Mouse (Mus musculus): Measurements from ENCODE around the gene Olfr263. TPM values are rescaled to one million over a fixed set of nuclear protein-coding genes. Genes with fewer than 3 reads are reported as not detected.

Gene Olfr263
- polyA plus RNA-seq, 1 experiment, result not detected

DNA sequence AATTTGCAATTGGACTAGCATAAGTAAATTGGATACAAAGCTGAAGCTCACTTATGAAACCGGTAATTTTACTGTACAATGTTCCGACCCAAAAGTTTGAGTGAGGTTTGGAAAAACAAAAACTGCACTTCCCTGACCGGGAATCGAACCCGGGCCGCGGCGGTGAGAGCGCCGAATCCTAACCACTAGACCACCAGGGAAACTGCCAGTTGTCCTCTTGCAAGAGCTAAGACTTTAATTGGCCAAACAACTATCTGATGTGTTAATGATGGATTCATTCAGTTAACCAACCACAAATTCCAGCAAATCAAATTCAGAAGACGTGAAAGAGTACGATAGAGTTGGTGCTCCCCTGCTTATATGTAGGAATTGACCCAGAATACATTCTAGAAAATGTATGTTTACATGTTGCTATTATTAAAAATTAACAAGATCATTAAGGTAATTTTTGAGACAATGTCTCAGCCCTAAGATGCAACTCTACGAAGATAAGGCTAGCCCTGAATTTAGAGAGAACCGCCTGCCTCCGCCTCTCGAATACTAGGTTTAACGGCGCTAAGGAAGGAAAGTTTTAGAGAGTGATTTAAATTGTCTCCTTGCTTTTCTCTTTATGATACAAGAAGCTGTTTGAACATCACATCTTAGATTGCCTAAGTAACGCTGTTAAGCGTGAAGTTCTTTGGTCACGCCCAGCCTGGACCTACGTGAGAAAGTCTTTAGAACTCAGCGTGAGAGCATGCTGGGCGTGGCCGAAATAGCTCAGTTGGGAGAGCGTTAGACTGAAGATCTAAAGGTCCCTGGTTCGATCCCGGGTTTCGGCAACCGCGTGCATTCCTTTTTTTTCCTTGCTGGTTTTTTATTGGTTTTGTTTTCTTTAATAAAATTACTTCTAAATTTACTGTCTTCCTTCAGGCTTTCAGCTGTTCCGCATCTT is 31.5 kb downstream of the Olfr263 start:
- peak; percentile 89 for DNase-seq
- no peaks in the 10 kb centered on the region; the same call in 1 of the 2 replicates for H3K27me3 ChIP-seq (ENCODE audit: control insufficient read depth, insufficient read depth, low read length)
- TF ChIP-seq POLR2A (IDR thresholded peaks at IDR 0.05; ENCODE audit: control insufficient read depth, extremely low read depth, insufficient read depth, low read length, poor library complexity), result no peak
- no peak for TF ChIP-seq CTCF (IDR thresholded peaks at IDR 0.05; ENCODE audit: borderline replicate concordance, control insufficient read depth, extremely low read depth, insufficient read depth, low read length, poor library complexity)
- H3K36me3 ChIP-seq (ENCODE audit: control insufficient read depth, insufficient read depth, low read length), result no peaks in the 10 kb centered on the region
- peaks cover 9% of the 10 kb centered on the region for H3K4me1 ChIP-seq (replicated peaks; ENCODE audit: control insufficient read depth, insufficient read depth, low read length)
- H3K4me3 ChIP-seq (ENCODE audit: control insufficient read depth, insufficient read depth, low read length), result no peak overlapping the region
- WGBS, result under 1% methylated on average over 32 of the region's 32 CpGs
- no peak overlapping the region for H3K27ac ChIP-seq (ENCODE audit: control insufficient read depth, insufficient read depth, low read length)

- no peaks in the 10 kb centered on the region; the same call in 1 of the 2 replicates for H3K27me3 ChIP-seq (ENCODE audit: control insufficient read depth, insufficient read depth, low read length)
- TF ChIP-seq CTCF (IDR thresholded peaks at IDR 0.05; ENCODE audit: borderline replicate concordance, control insufficient read depth, extremely low read depth, insufficient read depth, low read length, poor library complexity) (no peak), POLR2A (IDR thresholded peaks at IDR 0.05; ENCODE audit: control insufficient read depth, extremely low read depth, insufficient read depth, low read length, poor library complexity) (no peak)
- H3K4me3 ChIP-seq (ENCODE audit: control insufficient read depth, insufficient read depth, low read length), result no peak overlapping the region
- WGBS, result 32% methylated on average over 2 of the region's 2 CpGs
- H3K4me1 ChIP-seq (replicated peaks; ENCODE audit: control insufficient read depth, insufficient read depth, low read length), result peaks cover 9% of the 10 kb centered on the region
- H3K36me3 ChIP-seq (ENCODE audit: control insufficient read depth, insufficient read depth, low read length), result no peaks in the 10 kb centered on the region
- no peak overlapping the region for H3K27ac ChIP-seq (ENCODE audit: control insufficient read depth, insufficient read depth, low read length)
- DNase-seq, result no peak
Measured at GRCm38 (mm10) chr13:21161591-21161990, 32.2 kb downstream of the Olfr263 start.

DNA sequence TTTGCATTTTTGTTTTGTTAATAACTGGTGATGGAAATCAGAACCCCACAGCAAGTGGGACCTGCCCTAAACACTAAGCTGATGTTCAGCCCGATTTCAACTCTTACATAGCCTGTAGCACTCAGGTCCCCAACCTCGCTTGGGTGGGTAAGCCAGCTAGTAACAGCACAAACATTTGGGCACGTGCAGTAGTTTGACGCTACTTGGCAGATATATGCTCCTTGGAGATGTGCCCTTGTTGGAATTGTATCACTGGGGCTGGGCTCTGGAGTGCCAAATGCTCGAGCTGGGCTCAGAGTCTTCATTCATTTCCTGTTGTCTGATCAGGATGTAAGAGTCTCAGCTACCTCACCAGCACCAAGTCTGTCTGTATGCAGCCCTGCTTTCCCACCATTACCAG is 33.2 kb downstream of the Olfr263 start:
- Histone ChIP-seq H3K27me3 (ENCODE audit: control insufficient read depth, insufficient read depth, low read length) (no peaks in the 10 kb centered on the region; the same call in 1 of the 2 replicates), H3K36me3 (ENCODE audit: control insufficient read depth, insufficient read depth, low read length) (no peaks in the 10 kb centered on the region), H3K4me1 (replicated peaks; ENCODE audit: control insufficient read depth, insufficient read depth, low read length) (peaks cover 9% of the 10 kb centered on the region), H3K27ac (ENCODE audit: control insufficient read depth, insufficient read depth, low read length) (no peak overlapping the region), H3K4me3 (ENCODE audit: control insufficient read depth, insufficient read depth, low read length) (no peak overlapping the region)
- 81% methylated on average over 5 of the region's 5 CpGs for WGBS
- no peak for TF ChIP-seq POLR2A (IDR thresholded peaks at IDR 0.05; ENCODE audit: control insufficient read depth, extremely low read depth, insufficient read depth, low read length, poor library complexity)
- DNase-seq, result no peak

DNA sequence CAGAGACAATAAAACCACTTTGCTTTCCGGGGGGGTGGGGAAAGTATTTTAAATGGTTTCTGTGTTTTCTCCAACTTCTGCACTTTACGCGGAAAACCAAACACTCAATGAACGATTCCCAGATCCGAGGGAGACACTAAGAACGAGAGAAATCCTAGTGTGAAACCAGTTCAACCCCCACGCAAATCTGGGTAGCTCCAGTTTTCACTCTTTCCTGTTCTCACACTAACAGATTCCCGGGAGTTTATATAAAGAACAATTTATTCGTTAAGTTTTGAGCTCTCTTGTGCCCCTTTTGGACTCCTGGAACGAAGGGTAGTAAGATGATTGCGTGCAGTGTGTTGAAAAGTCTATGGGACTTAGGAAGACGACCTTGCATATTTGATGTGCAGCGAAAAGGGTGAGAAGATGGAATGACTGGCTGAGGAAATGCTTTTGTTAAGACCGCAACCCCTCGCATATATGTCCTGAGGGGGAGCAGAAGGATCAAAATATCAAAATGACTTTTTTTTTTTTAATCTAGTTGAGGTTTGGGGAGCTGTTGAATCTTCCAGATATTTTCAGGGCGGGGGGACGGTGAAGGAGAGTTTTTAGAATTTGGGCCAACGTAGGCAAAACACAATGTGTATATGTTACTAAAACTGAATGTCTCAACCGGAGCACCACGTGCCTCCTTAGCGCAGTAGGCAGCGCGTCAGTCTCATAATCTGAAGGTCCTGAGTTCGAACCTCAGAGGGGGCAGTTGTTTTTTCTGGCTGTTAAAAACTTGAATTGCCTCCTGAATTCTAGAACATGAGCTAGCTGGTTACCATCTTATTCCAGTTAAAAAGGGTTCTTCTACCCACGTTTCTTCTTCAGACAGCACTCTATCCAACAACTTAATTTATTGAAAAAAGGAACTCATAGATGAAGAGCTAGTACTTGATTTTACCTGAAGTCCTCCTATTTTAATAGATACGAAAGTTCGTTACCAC is 37.8 kb downstream of the Olfr263 start:
- TF ChIP-seq POLR2A (IDR thresholded peaks at IDR 0.05; ENCODE audit: control insufficient read depth, extremely low read depth, insufficient read depth, low read length, poor library complexity) (no peak), CTCF (IDR thresholded peaks at IDR 0.05; ENCODE audit: borderline replicate concordance, control insufficient read depth, extremely low read depth, insufficient read depth, low read length, poor library complexity) (no peak)
- Histone ChIP-seq H3K4me3 (ENCODE audit: control insufficient read depth, insufficient read depth, low read length) (no peak overlapping the region), H3K27ac (ENCODE audit: control insufficient read depth, insufficient read depth, low read length) (no peak overlapping the region), H3K27me3 (ENCODE audit: control insufficient read depth, insufficient read depth, low read length) (no peaks in the 10 kb centered on the region), H3K4me1 (replicated peaks; ENCODE audit: control insufficient read depth, insufficient read depth, low read length) (peaks cover 5% of the 10 kb centered on the region), H3K36me3 (ENCODE audit: control insufficient read depth, insufficient read depth, low read length) (no peaks in the 10 kb centered on the region)
- DNase-seq, result peak; percentile 85
- under 1% methylated on average over 27 of the region's 27 CpGs for WGBS

- DNase-seq, result peak; percentile 28
- TF ChIP-seq CTCF (IDR thresholded peaks at IDR 0.05; ENCODE audit: borderline replicate concordance, control insufficient read depth, extremely low read depth, insufficient read depth, low read length, poor library complexity) (no peak), POLR2A (IDR thresholded peaks at IDR 0.05; ENCODE audit: control insufficient read depth, extremely low read depth, insufficient read depth, low read length, poor library complexity) (no peak)
- Histone ChIP-seq H3K36me3 (ENCODE audit: control insufficient read depth, insufficient read depth, low read length) (no peaks in the 10 kb centered on the region), H3K27me3 (ENCODE audit: control insufficient read depth, insufficient read depth, low read length) (no peaks in the 10 kb centered on the region), H3K4me1 (replicated peaks; ENCODE audit: control insufficient read depth, insufficient read depth, low read length) (peaks cover 7% of the 10 kb centered on the region), H3K4me3 (ENCODE audit: control insufficient read depth, insufficient read depth, low read length) (no peak overlapping the region), H3K27ac (ENCODE audit: control insufficient read depth, insufficient read depth, low read length) (no peak overlapping the region)
- under 1% methylated on average over 8 of the region's 8 CpGs for WGBS
Measured at GRCm38 (mm10) chr13:21167910-21168300, 38.5 kb downstream of the Olfr263 start.

DNA sequence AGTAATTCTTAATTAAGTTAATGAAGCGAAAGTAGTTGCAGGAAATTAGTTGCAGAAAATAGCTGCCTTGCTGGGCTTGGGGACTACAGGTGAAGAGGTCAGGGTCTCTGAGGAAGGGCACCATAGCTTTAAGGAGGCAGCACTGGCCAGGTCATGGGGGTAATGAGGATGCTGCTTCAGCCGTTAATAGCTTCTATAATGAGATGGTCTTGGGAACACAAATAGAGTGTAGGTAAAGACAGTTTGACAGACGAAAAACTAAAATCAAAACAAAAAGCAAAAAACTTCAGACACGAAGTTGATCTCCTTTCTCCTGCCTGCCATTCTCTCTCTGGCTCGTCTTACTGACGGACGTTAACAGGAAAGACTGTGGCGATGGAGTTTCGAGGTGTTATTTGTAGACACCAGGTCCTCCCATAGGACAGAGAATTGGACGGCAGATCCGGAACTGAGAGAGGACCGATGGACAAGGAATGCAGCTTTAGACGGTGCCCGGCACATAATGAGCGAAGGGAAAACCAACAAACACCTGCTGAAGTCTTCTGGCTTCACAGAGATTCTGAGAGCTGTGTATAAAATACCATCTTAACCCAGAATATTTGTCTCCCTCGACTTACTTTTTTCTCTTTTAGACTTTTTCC is 39.1 kb downstream of the Olfr263 start:
- Histone ChIP-seq H3K4me1 (replicated peaks; ENCODE audit: control insufficient read depth, insufficient read depth, low read length) (peaks cover 7% of the 10 kb centered on the region), H3K36me3 (ENCODE audit: control insufficient read depth, insufficient read depth, low read length) (no peaks in the 10 kb centered on the region), H3K4me3 (ENCODE audit: control insufficient read depth, insufficient read depth, low read length) (peak overlapping the region; percentile 72), H3K27ac (ENCODE audit: control insufficient read depth, insufficient read depth, low read length) (peak overlapping the region; percentile 46), H3K27me3 (ENCODE audit: control insufficient read depth, insufficient read depth, low read length) (no peaks in the 10 kb centered on the region)
- WGBS, result under 1% methylated on average over 16 of the region's 16 CpGs
- TF ChIP-seq CTCF (IDR thresholded peaks at IDR 0.05; ENCODE audit: borderline replicate concordance, control insufficient read depth, extremely low read depth, insufficient read depth, low read length, poor library complexity), result no peak
- no peak for TF ChIP-seq POLR2A (IDR thresholded peaks at IDR 0.05; ENCODE audit: control insufficient read depth, extremely low read depth, insufficient read depth, low read length, poor library complexity)
- peak; percentile 34 for DNase-seq
